Mouse (Mus musculus) kidney, embryonic 14.5 days (tissue): ENCODE measurements around the gene Lrat. TPM values are rescaled to one million over a fixed set of nuclear protein-coding genes. Genes with fewer than 3 reads are reported as not detected.

ENCODE experiments used
- ATAC-seq: fragments of 200-750 bp; cut with Nextera tagmentation; 2 replicates; pipeline ENCODE4 v1.8.0; 2017; ENCODE audit warnings: moderate number of reproducible peaks, mild to moderate bottlenecking, moderate TSS enrichment, moderate library complexity; ENCODE audit not compliant: low FRiP score, low TSS enrichment
- H3K27ac ChIP-seq: fragments of 300-500 bp; sonication (generic); 2 replicates; pipeline ENCODE4 v1.5.1; 2014; ENCODE audit warnings: low read depth, mild to moderate bottlenecking, low read length, moderate library complexity, mixed read lengths
- H3K27me3 ChIP-seq: fragments of 300-500 bp; sonication (generic); 2 replicates; pipeline ENCODE4 v1.6.1; 2014; ENCODE audit warnings: mild to moderate bottlenecking, low read length; ENCODE audit not compliant: control insufficient read depth, insufficient read depth
- H3K36me3 ChIP-seq: fragments of 300-500 bp; sonication (generic); 2 replicates; pipeline ENCODE4 v1.6.1; 2014; ENCODE audit warnings: low read length, mixed read lengths; ENCODE audit not compliant: control insufficient read depth, insufficient read depth
- H3K4me1 ChIP-seq: fragments of 300-500 bp; sonication (generic); 2 replicates; pipeline ENCODE4 v1.6.1; 2014; ENCODE audit warnings: low read length, mixed read lengths; ENCODE audit not compliant: control insufficient read depth, insufficient read depth
- H3K4me2 ChIP-seq: fragments of 300-500 bp; sonication (generic); replicated peaks from 2 replicates; pipeline ENCODE4 v1.6.1; 2014; ENCODE audit warnings: low read depth, mild to moderate bottlenecking, low read length
- H3K4me3 ChIP-seq: fragments of 300-500 bp; sonication (generic); 2 replicates; pipeline ENCODE4 v1.5.1; 2014; ENCODE audit warnings: mild to moderate bottlenecking, low read length
- H3K9ac ChIP-seq: fragments of 300-500 bp; sonication (generic); 2 replicates; pipeline ENCODE4 v1.6.1; 2014; ENCODE audit warnings: low read depth, mild to moderate bottlenecking, low read length, moderate library complexity
- H3K9me3 ChIP-seq: fragments of 300-500 bp; sonication (generic); 2 replicates; pipeline ENCODE4 v1.6.1; 2016; ENCODE audit warnings: low read length; ENCODE audit not compliant: control insufficient read depth
- WGBS: fragments of 180-500 bp; shearing (Covaris S2); extraction: QIAGEN DNeasy Blood & Tissue Kit; methylation state at CpG from one replicate; pipeline ENCODE4 v1.1.7; 2014; 5-methylcytosine and 5-hydroxymethylcytosine counted together
- polyA plus RNA-seq: library from polyadenylated mRNA; unstranded; fragments of >200 nt; fragmentation: Nextera tagmentation; extraction: Ambion mirVana; gene quantifications from 2 replicates; pipeline ENCODE4 v1.2.1, GENCODE M21; 2014

Lrat gene
- polyA plus RNA-seq, 1 experiment from 2014 or later = not detected

DNA sequence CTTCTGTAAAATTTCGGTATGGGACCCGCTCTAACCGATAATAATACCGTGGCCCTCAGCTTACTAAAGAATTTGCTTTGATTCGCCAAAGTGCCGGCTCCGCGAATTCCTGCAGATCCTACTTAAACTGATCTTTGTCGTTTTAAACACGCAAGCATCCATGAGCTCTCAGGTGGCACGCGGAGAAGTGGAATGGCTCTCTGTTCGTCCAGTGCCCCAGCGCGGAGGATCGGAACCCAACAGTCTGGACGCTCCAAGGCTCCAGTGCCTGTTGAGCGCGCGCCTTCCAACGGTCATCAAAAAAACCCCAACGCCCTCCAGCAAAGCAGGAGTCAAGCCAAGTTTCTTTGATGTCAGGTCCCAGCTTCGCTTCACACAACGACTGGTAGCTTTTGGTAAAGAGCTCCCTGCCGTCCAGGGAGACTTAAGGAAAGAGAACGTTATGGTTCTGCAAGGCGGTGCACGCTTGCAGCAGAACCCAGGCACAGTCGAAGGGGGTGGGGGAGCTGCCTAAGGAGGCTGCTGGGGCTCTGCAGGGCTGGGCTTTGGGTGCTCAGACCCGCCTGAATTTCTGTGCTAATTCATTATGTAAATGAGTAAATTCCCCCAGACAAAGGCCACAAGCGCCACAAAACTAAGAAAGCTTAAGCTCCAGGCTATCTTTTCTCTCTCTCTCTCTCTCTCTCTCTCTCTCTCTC lies 587 bp upstream of the Lrat start:
- H3K27me3 ChIP-seq = peaks cover 33% of the 10 kb centered on the region
- H3K9ac ChIP-seq = no peak overlapping the region
- no peak for ATAC-seq
- no peaks in the 10 kb centered on the region for H3K36me3 ChIP-seq
- 0 out of 2 replicates have a peak, but pooled peaks cover 6% of the 10 kb centered on the region for H3K4me1 ChIP-seq
- H3K4me3 ChIP-seq = peak overlapping the region; percentile 44
- WGBS = under 1% methylated on average over 31 of the region's 31 CpGs
- H3K4me2 ChIP-seq = peak overlapping the region; percentile 66
- H3K27ac ChIP-seq = no peak overlapping the region
- H3K9me3 ChIP-seq = peaks cover 3% of the 10 kb centered on the region; the same call in 1 of the 2 replicates

DNA sequence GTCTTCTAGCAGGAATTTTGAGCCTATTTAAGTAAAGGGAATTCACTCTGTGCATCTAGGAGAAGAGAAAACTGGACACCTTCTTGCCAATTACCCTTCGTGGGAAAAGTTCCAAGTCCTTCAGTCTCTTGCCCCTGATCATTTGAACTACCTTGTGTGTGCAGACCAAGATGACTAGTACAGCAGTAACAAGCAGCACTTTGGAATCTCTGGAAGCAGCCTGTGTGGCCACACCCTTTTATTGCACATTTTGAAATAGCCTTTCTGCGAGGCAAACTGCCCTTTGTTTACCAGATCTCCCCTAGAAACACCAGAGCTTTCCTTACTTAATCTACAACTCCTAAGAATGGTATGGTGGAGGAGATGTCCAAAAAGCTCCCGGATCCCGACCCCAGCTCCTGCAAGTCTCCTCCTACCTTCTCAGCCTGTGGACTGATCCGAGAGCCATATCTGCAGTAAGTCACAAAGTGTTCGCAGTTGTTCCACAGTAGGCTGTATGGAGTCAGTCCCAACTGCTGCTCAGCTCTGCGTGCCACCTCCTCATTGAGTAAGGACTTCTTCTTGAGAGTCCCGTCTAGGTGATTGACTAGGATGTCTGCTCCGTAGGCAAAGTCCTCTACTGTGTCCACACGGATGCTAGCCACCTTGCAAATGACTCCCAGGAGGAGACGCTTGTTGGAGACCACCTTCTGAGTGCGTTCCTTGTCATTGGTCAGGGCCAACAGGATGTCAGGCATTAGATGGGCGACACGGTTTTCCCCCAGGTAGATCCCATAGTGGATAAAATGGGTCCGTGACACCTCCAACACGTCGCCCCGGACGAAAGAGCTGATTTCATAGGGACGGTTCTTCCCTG lies 788 bp downstream of the Lrat start:
- Histone ChIP-seq H3K4me2 (peak overlapping the region; percentile 66), H3K9ac (no peak overlapping the region), H3K9me3 (peaks cover 3% of the 10 kb centered on the region; the same call in 1 of the 2 replicates), H3K4me3 (peak overlapping the region; percentile 44), H3K27me3 (peaks cover 33% of the 10 kb centered on the region), H3K36me3 (no peaks in the 10 kb centered on the region), H3K4me1 (0 out of 2 replicates have a peak, but pooled peaks cover 6% of the 10 kb centered on the region), H3K27ac (no peak overlapping the region)
- 22% methylated on average over 20 of the region's 20 CpGs for WGBS
- no peak for ATAC-seq

GRCm38 (mm10) chr3:82888842-82889241 lies 14.9 kb downstream of the Lrat start:
- Histone ChIP-seq H3K36me3 (no peaks in the 10 kb centered on the region), H3K4me3 (no peak overlapping the region), H3K27me3 (no peaks in the 10 kb centered on the region), H3K27ac (no peak overlapping the region), H3K4me1 (no peaks in the 10 kb centered on the region), H3K9ac (no peak overlapping the region), H3K9me3 (no peaks in the 10 kb centered on the region), H3K4me2 (no peak overlapping the region)
- ATAC-seq = no peak
- 7% methylated on average over 2 of the region's 2 CpGs for WGBS

GRCm38 (mm10) chr3:82877258-82877657 lies 26.5 kb downstream of the Lrat start:
- no peak overlapping the region for H3K27ac ChIP-seq
- H3K36me3 ChIP-seq = no peaks in the 10 kb centered on the region
- H3K4me1 ChIP-seq = no peaks in the 10 kb centered on the region
- H3K9me3 ChIP-seq = peaks cover 3% of the 10 kb centered on the region; the same call in 1 of the 2 replicates
- H3K27me3 ChIP-seq = peaks cover 14% of the 10 kb centered on the region
- 6% methylated on average over 4 of the region's 4 CpGs for WGBS
- no peak for ATAC-seq
- H3K4me3 ChIP-seq = no peak overlapping the region
- H3K4me2 ChIP-seq = no peak overlapping the region
- H3K9ac ChIP-seq = no peak overlapping the region

GRCm38 (mm10) chr3:82876372-82876739 lies 27.4 kb downstream of the Lrat start, which contains the start of gene Rbm46:
Rbm46 (minus strand) TSS chr3:82876483.
- 22% methylated on average over 36 of the region's 36 CpGs for WGBS
- Histone ChIP-seq H3K36me3 (no peaks in the 10 kb centered on the region), H3K27me3 (peaks cover 14% of the 10 kb centered on the region)

DNA sequence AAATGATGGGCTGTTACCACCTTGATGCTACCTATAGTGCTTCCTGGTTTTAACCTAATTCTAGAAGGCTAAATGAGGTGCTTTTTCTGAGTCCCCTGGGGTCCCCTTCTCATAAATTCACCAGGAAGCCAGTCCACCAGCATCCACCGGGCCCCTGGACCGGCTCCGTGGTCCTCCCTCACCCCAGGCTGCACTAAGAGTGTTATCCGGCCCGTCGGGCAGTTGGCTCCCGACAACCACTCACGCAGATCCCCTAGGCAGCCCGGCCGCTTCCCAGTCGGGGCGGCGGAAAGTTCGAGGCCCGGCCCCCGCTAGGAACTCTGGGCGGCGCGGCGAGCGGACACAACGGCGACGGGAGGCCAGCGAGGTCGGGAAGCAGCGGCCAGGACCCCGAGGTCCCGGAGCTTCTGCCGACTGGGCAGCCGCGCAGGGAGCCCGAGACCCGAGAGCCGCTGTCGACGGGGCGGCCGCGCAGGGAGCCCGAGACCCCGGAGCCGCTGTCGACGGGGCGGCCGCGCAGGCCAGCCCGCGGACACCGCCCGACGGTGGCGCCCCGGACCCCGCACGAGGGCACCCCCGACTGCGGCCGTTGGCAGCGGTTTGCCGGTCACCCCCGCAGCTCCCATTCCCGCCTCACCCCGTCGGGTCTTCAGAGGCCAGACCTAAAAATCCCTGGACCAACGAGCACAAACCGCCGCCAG lies 28.0 kb downstream of the Lrat start:
- Histone ChIP-seq H3K36me3 (no peaks in the 10 kb centered on the region), H3K4me1 (no peaks in the 10 kb centered on the region), H3K27ac (no peak overlapping the region), H3K9me3 (peaks cover 3% of the 10 kb centered on the region; the same call in 1 of the 2 replicates), H3K4me2 (peak overlapping the region; percentile 48), H3K27me3 (peaks cover 14% of the 10 kb centered on the region), H3K9ac (peak overlapping the region; percentile 35; the same call in 1 of the 2 replicates), H3K4me3 (peak overlapping the region; percentile 37)
- peak; percentile 65 for ATAC-seq
- WGBS = 18% methylated on average over 50 of the region's 69 CpGs

More at GRCm38 (mm10) chr3:82876372-82876739, 27.4 kb downstream of the Lrat start, which contains the start of gene Rbm46:
- Histone ChIP-seq H3K4me3 (peak within 1 kb of the TSS; percentile 37), H3K27ac (no peak within 1 kb of the TSS), H3K9me3 (peaks cover 3% of the 10 kb centered on the region; the same call in 1 of the 2 replicates), H3K4me2 (peak within 1 kb of the TSS; percentile 48), H3K4me1 (no peaks in the 10 kb centered on the region), H3K9ac (peak within 1 kb of the TSS; percentile 35; the same call in 1 of the 2 replicates)
- peak; percentile 97 for ATAC-seq

- Histone ChIP-seq H3K27me3 (no peaks in the 10 kb centered on the region), H3K4me2 (no peak overlapping the region), H3K27ac (no peak overlapping the region), H3K9me3 (no peaks in the 10 kb centered on the region), H3K4me1 (no peaks in the 10 kb centered on the region), H3K4me3 (no peak overlapping the region), H3K9ac (no peak overlapping the region), H3K36me3 (no peaks in the 10 kb centered on the region)
- ATAC-seq = no peak
- WGBS = 21% methylated on average over 4 of the region's 4 CpGs
These were observed 46.2 kb downstream of the Lrat start for GRCm38 (mm10) chr3:82857414-82858077.
